Mouse (Mus musculus) spleen, adult 2 months (tissue): ENCODE measurements around the gene Pgm2l1.

ENCODE experiments used
- CTCF ChIP-seq: fragments of 200-500 bp; IDR thresholded peaks from 2 replicates; pipeline ENCODE4 v1.5.1; 2011; ENCODE audit warnings: mild to moderate bottlenecking, inconsistent platforms; ENCODE audit not compliant: insufficient read depth, insufficient read length, insufficient replicate concordance; ENCODE audit errors: extremely low read depth
- POLR2A ChIP-seq: fragments of 200-500 bp; IDR thresholded peaks from 2 replicates; pipeline ENCODE4 v1.6.1; 2011; ENCODE audit warnings: low read depth, low read length, inconsistent platforms

GRCm38 (mm10) chr7:100190778-100191177, 36.4 kb upstream of the Pgm2l1 start:
- TF ChIP-seq POLR2A (no peak), CTCF (peak; percentile 67; the same call in 1 of the 2 replicates)
